Mouse (Mus musculus): Measurements from ENCODE around the gene Usp10.

Usp10 gene

DNA sequence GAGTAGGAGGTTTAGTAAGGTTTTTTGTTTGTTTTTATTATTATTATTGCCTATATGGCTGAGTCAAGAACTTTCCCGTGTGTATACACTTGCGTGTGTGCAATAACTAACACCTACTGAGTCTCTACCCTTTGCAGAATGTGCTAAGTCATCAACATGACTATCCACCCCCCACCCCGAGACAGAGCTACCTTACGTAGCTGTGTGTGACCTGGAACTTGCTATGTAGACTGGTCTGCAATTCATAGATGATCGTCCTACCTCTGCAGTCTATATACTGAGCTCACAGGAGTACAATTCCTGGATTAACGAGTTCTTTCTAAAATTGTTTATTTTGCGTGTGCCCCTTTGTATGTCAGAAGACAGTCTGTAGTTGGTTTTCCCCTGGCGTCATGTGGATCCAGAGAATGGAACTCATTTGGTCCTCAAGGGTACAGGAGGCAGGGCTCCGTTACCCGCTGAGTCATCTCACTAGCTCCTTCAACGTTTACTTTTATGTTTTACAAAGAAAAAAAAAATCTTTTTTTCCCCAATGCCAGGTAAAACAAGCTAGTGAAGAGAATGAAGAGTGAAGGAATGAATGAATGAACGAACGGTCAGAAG lies at the start of gene Usp10:
TSS of gene Usp10 (plus strand) at position 417 of the 603 bp plus-strand sequence.
- DNase-seq (ENCODE audit: low read depth, low spot score) = peak; percentile 54

DNA sequence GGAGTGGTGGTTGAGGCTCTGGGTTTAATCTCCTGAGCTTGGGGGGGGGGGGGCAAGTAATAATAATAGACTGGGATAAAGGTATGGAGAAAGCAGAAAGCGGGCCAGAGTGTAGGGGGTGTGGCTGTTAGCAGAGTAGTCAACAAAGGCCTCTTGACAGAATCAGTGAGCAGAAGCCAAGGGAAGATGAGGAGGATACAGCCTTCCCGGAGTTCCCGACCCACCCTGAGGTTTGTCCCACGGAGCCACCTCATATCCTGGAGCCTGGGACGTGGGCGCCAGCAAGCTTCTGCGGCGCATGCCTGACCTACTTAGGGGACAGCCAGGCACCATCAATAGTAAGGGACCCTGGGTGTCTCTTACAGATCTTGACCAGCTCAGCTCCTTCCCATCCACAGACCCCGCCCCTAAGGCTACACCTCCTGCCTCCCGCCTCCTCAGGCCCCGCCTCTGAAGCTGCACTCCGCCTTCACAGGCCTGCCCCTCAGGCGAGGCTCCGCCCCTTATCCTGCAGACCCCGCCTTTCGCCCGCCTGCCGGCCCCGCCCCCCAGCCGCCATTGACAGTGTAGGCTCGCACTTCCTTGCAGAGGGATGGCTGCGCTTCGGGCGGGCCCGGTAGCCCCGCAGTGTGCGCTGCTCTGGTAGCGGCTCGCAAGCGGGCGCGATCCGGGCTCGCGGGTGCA lies 48.3 kb upstream of the Usp10 start, which contains the start of gene Klhl36:
TSS of gene Klhl36 (plus strand) at position 561 of the 684 bp plus-strand sequence.
- peak; percentile 96 for DNase-seq (ENCODE audit: low read depth, low spot score)

- DNase-seq (ENCODE audit: low read depth, low spot score) = no peak
These were observed 47.8 kb upstream of the Usp10 start for GRCm38 (mm10) chr8:119862390-119862734.

DNA sequence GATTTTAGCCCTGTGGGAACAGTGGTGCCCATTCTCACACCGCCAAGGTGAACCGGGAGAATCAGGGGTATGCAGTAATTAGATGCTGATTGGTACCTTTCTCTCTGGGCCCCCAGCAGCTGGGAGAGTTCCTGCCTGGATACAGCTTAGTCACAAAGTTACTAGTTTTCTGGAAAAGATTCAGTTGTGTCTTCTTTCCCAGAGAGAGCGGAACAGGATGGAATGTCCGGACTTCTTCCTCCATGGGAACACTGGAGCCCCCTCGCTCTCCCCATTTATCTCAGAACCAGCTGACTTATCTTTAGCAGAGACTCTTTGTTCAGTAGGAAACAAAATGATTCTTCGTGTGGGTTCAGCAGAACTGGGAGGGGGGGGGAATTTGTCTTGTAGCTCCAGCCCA lies 47.4 kb upstream of the Usp10 start:
- peak; percentile 36 for DNase-seq (ENCODE audit: low read depth, low spot score)

DNA sequence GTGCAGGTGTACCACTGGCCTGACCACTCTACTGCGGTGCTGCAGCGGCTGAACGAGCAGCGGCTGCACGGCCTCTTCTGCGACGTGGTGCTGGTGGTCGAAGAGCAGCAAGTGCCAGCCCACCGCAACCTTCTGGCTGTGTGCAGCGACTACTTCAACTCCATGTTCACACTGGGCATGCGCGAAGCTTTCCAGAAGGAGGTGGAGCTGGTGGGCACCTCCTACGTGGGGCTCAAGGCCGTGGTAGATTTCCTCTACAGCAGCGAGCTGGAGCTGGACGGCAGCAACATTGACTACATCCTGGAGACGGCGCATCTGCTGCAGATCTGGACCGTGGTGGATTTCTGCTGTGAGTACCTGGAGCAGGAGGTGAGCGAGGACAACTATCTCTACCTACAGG lies 40.5 kb upstream of the Usp10 start:
- no peak for DNase-seq (ENCODE audit: low read depth, low spot score)

GRCm38 (mm10) chr8:119873181-119873580 lies 37.0 kb upstream of the Usp10 start:
- DNase-seq (ENCODE audit: low read depth, low spot score) = no peak

DNA sequence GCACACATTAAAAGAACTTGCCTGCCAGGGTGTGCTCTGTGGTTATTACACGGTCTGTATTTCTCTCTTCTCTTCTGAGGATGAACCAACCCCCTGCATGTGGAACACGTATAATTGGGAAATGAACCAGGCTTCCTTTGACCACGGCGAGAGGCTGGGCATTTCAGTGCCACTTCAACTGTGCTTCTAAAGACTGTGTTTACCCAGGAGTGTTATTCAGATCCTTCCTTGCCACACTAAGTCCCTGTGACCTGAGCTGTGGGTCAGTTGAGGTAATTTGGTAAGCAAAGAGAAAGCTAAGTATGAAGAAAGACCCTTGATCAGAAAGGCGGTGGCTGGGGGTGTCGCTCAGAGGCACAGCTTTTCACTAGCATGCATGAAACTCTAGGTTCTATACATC lies 28.9 kb upstream of the Usp10 start:
- DNase-seq (ENCODE audit: low read depth, low spot score) = no peak

DNA sequence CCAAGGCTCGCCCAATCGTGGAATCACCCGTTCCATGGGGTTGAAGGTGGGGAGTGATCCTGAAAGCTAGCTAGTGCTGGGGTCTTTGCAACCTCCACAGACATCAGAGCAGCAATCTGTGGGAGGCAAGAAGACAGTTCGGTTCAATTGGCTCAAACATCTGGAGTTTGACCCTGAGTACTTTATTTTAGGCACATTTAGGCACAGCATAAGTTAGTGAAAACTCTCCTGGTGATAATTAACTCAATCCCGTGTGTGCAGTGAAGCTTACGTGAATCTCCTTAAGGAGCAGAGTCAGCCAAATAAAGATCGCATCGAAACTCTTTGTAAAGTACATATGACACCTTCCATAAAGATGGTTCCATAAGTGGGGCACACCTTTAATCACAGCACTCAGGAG lies 28.2 kb upstream of the Usp10 start:
- DNase-seq (ENCODE audit: low read depth, low spot score) = no peak

- DNase-seq (ENCODE audit: low read depth, low spot score) = no peak
These were observed 26.9 kb upstream of the Usp10 start for GRCm38 (mm10) chr8:119883281-119883680.

- peak; percentile 86 for DNase-seq (ENCODE audit: low read depth, low spot score)
These were observed 24.5 kb upstream of the Usp10 start for GRCm38 (mm10) chr8:119885612-119886011.

GRCm38 (mm10) chr8:119887130-119887529 lies 23.0 kb upstream of the Usp10 start:
- DNase-seq (ENCODE audit: low read depth, low spot score) = peak; percentile 27

DNA sequence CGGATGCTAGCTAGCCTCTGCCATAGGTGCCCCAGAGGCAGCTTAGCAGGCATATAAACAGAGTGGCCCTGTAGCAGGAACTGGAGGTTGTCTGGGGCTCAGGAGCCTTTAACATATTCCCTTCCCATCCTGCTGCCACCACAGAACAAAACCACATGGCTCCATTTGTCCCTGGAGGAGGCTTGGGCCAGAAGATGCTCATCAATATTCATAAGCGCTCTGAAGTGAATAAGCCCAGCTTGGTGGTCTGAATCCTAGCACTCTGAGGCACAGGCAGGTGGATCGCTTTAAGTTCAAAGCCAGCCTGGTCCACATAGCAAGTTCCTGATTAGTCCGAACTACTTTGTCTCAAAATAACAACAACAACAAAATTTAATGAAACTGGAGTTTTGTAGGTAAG lies 22.1 kb upstream of the Usp10 start:
- DNase-seq (ENCODE audit: low read depth, low spot score) = no peak

DNA sequence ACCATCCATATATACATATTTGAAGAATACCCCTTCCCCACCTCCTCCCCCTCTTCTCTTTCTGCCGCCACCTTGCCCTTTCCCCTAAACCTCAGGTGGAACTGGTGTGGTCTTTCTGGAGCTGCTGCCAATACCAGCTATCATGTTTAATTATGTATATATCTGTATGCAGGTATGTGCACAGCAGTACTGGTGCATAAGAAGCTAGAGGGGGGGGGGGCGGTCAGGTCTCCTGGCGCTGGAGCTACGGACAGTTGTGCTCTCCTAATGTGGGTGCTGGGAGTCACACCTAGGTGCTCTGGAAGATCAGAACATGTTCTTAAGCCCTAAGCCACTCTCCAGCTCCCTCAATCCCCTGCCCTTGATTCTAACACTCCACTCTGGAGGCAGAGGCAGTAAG lies 13.1 kb upstream of the Usp10 start:
- DNase-seq (ENCODE audit: low read depth, low spot score) = no peak

- no peak for DNase-seq (ENCODE audit: low read depth, low spot score)
These were observed 12.2 kb upstream of the Usp10 start for GRCm38 (mm10) chr8:119897933-119898332.

GRCm38 (mm10) chr8:119901349-119901748 lies 8.8 kb upstream of the Usp10 start:
- DNase-seq (ENCODE audit: low read depth, low spot score) = no peak

DNA sequence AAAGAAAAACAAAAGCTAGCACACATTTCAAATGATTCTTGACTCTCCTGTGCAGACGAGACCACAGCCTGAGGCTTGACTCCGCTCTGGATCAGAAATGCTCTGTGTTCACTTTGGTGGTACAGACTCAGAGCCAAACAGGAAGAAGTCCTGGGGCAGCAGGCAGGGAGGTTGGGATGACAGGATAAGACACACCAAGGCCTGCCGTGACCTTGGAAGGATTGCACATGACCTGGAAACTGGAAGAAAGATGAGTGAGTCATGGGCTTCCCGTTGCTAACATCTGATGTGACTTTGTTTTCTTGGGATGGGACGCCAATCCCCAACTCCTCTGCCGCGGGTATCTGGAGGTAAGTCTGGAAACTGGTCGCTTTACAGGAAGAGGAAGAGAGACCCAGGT lies 8.2 kb upstream of the Usp10 start:
- no peak for DNase-seq (ENCODE audit: low read depth, low spot score)

GRCm38 (mm10) chr8:119904323-119904911 lies 5.7 kb upstream of the Usp10 start:
- no peak for DNase-seq (ENCODE audit: low read depth, low spot score)

- DNase-seq (ENCODE audit: low read depth, low spot score) = peak; percentile 92
These were observed 542 bp downstream of the Usp10 start, which contains the start of gene Gm20388 for GRCm38 (mm10) chr8:119910547-119911257. Gene Gm20388 (plus strand): TSS chr8:119910841.

DNA sequence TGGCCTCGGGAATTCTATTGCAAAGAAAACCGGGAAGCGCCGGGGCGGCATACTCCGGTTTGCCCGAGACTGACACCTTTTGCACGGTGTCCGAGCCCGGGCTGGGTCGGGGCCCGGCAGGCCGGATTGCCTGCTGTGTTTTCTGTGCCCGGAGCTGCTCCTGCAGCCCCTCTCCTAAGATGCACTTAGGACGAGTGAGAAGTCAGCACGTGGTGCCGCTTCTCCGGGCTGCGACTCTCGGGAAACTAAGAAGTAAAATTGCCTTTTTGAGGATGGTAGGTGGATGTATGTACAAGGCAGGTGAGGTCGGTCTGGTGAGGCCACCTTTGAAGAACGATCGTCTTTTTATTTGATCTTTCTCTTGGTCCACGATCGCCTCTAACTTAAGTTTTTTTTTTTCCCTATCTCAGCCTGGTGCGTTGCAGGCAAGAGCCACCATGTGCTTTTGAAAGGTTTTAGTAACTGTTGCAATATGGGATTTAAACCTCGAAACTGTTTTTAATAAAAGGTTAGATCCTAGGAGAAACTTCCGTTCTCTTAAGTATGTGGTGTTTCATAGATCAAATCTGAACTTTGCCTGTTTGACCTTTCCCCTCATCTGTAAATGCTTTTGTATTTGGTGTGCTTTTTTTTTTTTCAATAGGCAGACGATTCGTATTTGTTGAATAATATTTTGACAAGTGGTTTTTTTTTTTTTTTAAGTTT lies 1.2 kb downstream of the Usp10 start:
- DNase-seq (ENCODE audit: low read depth, low spot score) = no peak

DNA sequence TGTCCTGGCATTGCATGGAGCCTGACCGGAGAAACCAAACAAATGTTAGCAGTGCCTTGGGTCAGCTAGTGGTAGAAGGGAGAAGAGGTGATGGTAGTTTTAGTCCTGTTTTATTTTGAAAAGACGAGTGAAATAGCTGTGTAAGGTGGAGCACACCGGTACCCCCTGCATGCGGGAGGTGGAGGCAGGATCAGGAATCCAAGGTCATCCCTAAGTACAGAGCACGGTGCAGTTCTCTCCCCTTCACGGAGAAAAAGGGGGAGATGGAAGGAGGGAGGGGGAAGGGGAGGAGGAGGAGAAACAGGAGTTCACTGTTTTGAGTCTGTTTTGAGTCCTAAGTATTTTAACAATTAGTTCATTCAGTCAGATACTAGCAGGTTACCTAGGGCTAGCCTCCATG lies 2.5 kb downstream of the Usp10 start:
- DNase-seq (ENCODE audit: low read depth, low spot score) = no peak

DNA sequence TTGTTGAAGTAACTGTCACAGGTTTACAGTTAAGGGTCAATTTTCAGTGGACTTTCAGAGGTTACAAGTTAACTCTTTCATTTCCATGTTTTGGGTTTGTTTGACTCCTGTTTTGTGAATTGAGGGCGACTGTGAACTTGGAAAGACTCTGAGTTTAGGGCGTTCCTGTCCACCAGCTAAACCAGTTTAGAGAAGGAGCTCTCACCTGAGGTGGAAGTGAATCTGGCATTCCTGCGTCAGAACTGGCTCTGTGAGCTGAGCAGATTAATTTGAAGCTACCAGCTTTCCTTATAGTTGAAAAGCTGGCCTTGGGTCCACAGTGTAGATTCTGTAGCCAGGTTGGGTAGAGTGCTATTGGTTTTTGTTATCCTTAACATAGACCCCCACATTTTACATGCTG lies 3.0 kb downstream of the Usp10 start:
- DNase-seq (ENCODE audit: low read depth, low spot score) = no peak

- no peak for DNase-seq (ENCODE audit: low read depth, low spot score)
These were observed 4.0 kb downstream of the Usp10 start for GRCm38 (mm10) chr8:119914161-119914560.

Data from brain, adult 2 months (tissue).